Comparison of ENCODE assay signal across 14 mouse cellular contexts in the genomic region with DNA sequence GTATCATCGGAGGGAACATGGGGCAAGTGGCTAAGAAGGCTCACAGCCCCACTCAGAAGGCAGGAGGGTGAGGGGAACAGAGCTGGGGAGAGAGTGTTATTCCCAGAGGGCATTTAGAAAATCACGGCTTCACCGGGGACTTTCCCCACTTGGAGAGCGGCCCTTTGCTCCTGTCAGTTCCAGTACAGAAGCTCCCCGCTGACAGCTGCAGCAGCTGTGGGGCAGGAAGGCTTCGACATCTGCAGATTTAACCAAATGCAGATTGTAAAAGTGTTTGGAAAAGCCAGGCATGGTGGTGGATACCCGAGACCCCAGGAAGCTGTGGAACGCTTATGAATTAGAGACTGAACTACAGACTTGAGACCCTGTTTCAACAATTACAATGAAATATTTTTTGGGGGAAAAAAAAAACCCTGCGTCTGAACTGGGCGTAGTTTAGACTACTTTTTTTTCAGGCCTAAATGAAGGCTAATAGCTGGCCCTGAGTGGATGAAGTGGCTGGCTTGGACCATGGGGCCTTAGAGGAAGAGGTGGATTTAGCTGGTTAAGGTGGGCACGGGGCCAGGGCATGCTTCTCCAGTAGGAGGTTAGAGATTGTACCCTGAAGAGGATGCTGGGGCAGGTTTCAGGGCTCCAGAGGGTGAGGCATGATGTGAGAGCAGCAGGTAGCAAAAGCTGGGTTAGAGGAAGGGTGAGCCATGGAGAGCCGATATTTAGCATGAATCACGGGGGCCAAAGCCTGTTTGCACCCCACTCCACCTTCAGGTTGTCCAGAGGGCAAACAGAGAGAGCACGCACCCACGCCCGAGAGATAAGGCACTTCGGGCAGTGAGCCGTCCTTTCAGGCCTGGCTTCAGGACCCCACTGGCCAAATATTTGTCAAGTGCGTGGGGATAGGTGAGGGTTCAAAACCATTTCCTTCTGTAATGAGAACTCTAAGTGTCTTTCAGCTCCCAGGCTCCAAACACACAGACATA. TPM values are rescaled to one million over a fixed set of nuclear protein-coding genes. Genes with fewer than 3 reads are reported as not detected.
A peak's percentile ranks its signal among the peaks of the same experiment; 100 is the strongest.
DNase-seq lines count a peak whose midpoint lies in the region; ATAC-seq lines count a peak whose summit lies in the region.
"Had no signal": no experiment of that assay in that cellular context is flagged by ENCODE, and none has a peak within 500 bp of the region (broad histone marks: within the 10 kb centered on the region; RNA-seq: fewer than 3 reads in every experiment).

No protein-coding gene starts in this region.

- no peak overlapping the region for H3K4me3 ChIP-seq in embryonic facial prominence, embryonic 10.5 days
- no peak overlapping the region for H3K4me3 ChIP-seq in limb, embryonic 10.5 days
- H3K4me3 ChIP-seq in stomach, embryonic 14.5 days (ENCODE audit: low read depth, low read length), result no peak overlapping the region
- H3K4me3 ChIP-seq: heart, embryonic 12.5 days; hindbrain, embryonic 15.5 days; neural tube, embryonic 15.5 days had no signal

- H3K4me1 ChIP-seq in embryonic facial prominence, embryonic 10.5 days, result peaks cover 12% of the 10 kb centered on the region
- H3K4me1 ChIP-seq in limb, embryonic 10.5 days, result peaks cover 18% of the 10 kb centered on the region
- H3K4me1 ChIP-seq in stomach, embryonic 14.5 days (ENCODE audit: control insufficient read depth, insufficient read depth, low read length), result 0 out of 2 replicates have a peak, but pooled peaks cover 3% of the 10 kb centered on the region
- H3K4me1 ChIP-seq: heart, embryonic 12.5 days; hindbrain, embryonic 15.5 days; neural tube, embryonic 15.5 days had no signal

- 0 out of 2 replicates have a peak, but pooled peaks have one; percentile 33 for ATAC-seq in stomach, embryonic 14.5 days (ENCODE audit: insufficient number of reproducible peaks, insufficient read depth, low FRiP score, low read depth)

- no peaks in the 10 kb centered on the region for H3K36me3 ChIP-seq in embryonic facial prominence, embryonic 10.5 days (replicated peaks)
- no peaks in the 10 kb centered on the region for H3K36me3 ChIP-seq in limb, embryonic 10.5 days
- H3K36me3 ChIP-seq in stomach, embryonic 14.5 days (ENCODE audit: control insufficient read depth, insufficient read depth, low read length), result no peaks in the 10 kb centered on the region
- H3K36me3 ChIP-seq: heart, embryonic 12.5 days; hindbrain, embryonic 15.5 days; neural tube, embryonic 15.5 days had no signal

- H3K27me3 ChIP-seq in embryonic facial prominence, embryonic 10.5 days (replicated peaks; ENCODE audit: low read depth, poor library complexity, severe bottlenecking), result no peaks in the 10 kb centered on the region
- no peaks in the 10 kb centered on the region for H3K27me3 ChIP-seq in limb, embryonic 10.5 days (ENCODE audit: low read depth, poor library complexity, severe bottlenecking)
- no peaks in the 10 kb centered on the region for H3K27me3 ChIP-seq in stomach, embryonic 14.5 days (ENCODE audit: control insufficient read depth, insufficient read depth, low read length)
- H3K27me3 ChIP-seq: heart, embryonic 12.5 days; hindbrain, embryonic 15.5 days; neural tube, embryonic 15.5 days had no signal

- H3K9me3 ChIP-seq in embryonic facial prominence, embryonic 10.5 days, result no peaks in the 10 kb centered on the region
- H3K9me3 ChIP-seq in limb, embryonic 10.5 days (replicated peaks), result no peaks in the 10 kb centered on the region
- H3K9me3 ChIP-seq in stomach, embryonic 14.5 days (ENCODE audit: control insufficient read depth, low read depth, low read length), result no peaks in the 10 kb centered on the region
- H3K9me3 ChIP-seq: heart, embryonic 12.5 days; hindbrain, embryonic 15.5 days; neural tube, embryonic 15.5 days had no signal

- DNase-seq in lung, adult 18-20 months, result peak; percentile 17 to 37
- no peak for DNase-seq in lung, postnatal 14 days
- DNase-seq in embryonic facial prominence, embryonic 10.5 days (ENCODE audit: low spot score), result peak; percentile 59
- peak; percentile 46 for DNase-seq in limb, embryonic 10.5 days (ENCODE audit: low spot score)
- no peak for DNase-seq in layer of hippocampus, postnatal 10 days (ENCODE audit: low spot score in 2 of 2)
- no peak for DNase-seq in gastrocnemius, postnatal 25 days
- DNase-seq: adrenal gland, postnatal 36 days; cerebellum, adult 9-10 months; right cerebral cortex, postnatal 25 days had no signal

- no peak overlapping the region for H3K9ac ChIP-seq in stomach, embryonic 14.5 days (replicated peaks; ENCODE audit: low read depth, low read length)
- H3K9ac ChIP-seq: heart, embryonic 12.5 days; hindbrain, embryonic 15.5 days; neural tube, embryonic 15.5 days had no signal

- 58% methylated on average over 19 of the region's 19 CpGs for WGBS in embryonic facial prominence, embryonic 10.5 days
- 58% methylated on average over 19 of the region's 19 CpGs for WGBS in limb, embryonic 10.5 days
- WGBS in stomach, embryonic 14.5 days, result 41% methylated on average over 19 of the region's 19 CpGs

- H3K27ac ChIP-seq in embryonic facial prominence, embryonic 10.5 days (replicated peaks), result 0 out of 2 replicates have a peak overlapping the region, but pooled peaks have one; percentile 2
- peak overlapping the region; percentile 30; the same call in 1 of the 2 replicates for H3K27ac ChIP-seq in limb, embryonic 10.5 days
- H3K27ac ChIP-seq in stomach, embryonic 14.5 days (ENCODE audit: low read length), result no peak overlapping the region
- H3K27ac ChIP-seq: hindbrain, embryonic 15.5 days; macrophage; neural tube, embryonic 15.5 days had no signal

- no peak overlapping the region for H3K4me2 ChIP-seq in stomach, embryonic 14.5 days (replicated peaks; ENCODE audit: low read depth, low read length)
- H3K4me2 ChIP-seq: heart, embryonic 12.5 days; hindbrain, embryonic 15.5 days; neural tube, embryonic 15.5 days had no signal

RNA-seq across cellular contexts. Expression of a gene that starts 12.5 kb away (rescaled TPM):
- 0.11 and 0.88 TPM in 2 replicates for polyA plus RNA-seq in embryonic facial prominence, embryonic 10.5 days (2016; fragmentation: Nextera tagmentation; extraction: Ambion mirVana)
- 0.10 and 0.43 TPM in 2 replicates for polyA plus RNA-seq in limb, embryonic 10.5 days (2016; fragmentation: Nextera tagmentation; extraction: Ambion mirVana)
- polyA plus RNA-seq in stomach, embryonic 14.5 days (2014; fragmentation: Nextera tagmentation; extraction: Ambion mirVana), result 7.0 and 10.4 TPM in 2 replicates
- 1 to 10 TPM; 3.0 to 3.1 TPM for total RNA-seq in layer of hippocampus, postnatal 10 days (2021)
- total RNA-seq in gastrocnemius, postnatal 25 days (2021), result 1 to 10 TPM; 4.6 to 6.1 TPM
- polyA plus RNA-seq: macrophage had no signal

RNA-seq across cellular contexts. Expression of a gene that starts 57.0 kb away (rescaled TPM):
- polyA plus RNA-seq in embryonic facial prominence, embryonic 10.5 days (2016; fragmentation: Nextera tagmentation; extraction: Ambion mirVana), result 171 and 177 TPM in 2 replicates
- polyA plus RNA-seq in limb, embryonic 10.5 days (2016; fragmentation: Nextera tagmentation; extraction: Ambion mirVana), result 171 and 176 TPM in 2 replicates
- 125 and 132 TPM in 2 replicates for polyA plus RNA-seq in stomach, embryonic 14.5 days (2014; fragmentation: Nextera tagmentation; extraction: Ambion mirVana)
- 10 to 100 TPM; 69.9 to 91.1 TPM for total RNA-seq in layer of hippocampus, postnatal 10 days (2021)
- total RNA-seq in gastrocnemius, postnatal 25 days (2021), result 10 to 100 TPM; 78.9 to 79.3 TPM

RNA-seq across cellular contexts. Expression of a gene that starts 57.1 kb away (rescaled TPM):
- polyA plus RNA-seq in embryonic facial prominence, embryonic 10.5 days (2016; fragmentation: Nextera tagmentation; extraction: Ambion mirVana), result 7.8 TPM in 2 replicates
- 5.9 and 6.9 TPM in 2 replicates for polyA plus RNA-seq in limb, embryonic 10.5 days (2016; fragmentation: Nextera tagmentation; extraction: Ambion mirVana)
- polyA plus RNA-seq in stomach, embryonic 14.5 days (2014; fragmentation: Nextera tagmentation; extraction: Ambion mirVana), result 3.8 and 5.0 TPM in 2 replicates
- 1 to 10 TPM; 8.4 to 9.7 TPM for total RNA-seq in layer of hippocampus, postnatal 10 days (2021)
- total RNA-seq in gastrocnemius, postnatal 25 days (2021), result 1 to 10 TPM; 1.7 to 2.1 TPM

Comparison
In these comparisons a context has a peak if more than half of its experiments do, and no peak if none do; other contexts are left out.
1. DNase-seq: peak in lung, adult 18-20 months (2 of 2), embryonic facial prominence, embryonic 10.5 days (single experiment) and limb, embryonic 10.5 days (single experiment); none in lung, postnatal 14 days (single experiment), layer of hippocampus, postnatal 10 days (0 of 2) and gastrocnemius, postnatal 25 days (single experiment).